ENCODE assay signal across 32 mouse cellular contexts in the genomic region with DNA sequence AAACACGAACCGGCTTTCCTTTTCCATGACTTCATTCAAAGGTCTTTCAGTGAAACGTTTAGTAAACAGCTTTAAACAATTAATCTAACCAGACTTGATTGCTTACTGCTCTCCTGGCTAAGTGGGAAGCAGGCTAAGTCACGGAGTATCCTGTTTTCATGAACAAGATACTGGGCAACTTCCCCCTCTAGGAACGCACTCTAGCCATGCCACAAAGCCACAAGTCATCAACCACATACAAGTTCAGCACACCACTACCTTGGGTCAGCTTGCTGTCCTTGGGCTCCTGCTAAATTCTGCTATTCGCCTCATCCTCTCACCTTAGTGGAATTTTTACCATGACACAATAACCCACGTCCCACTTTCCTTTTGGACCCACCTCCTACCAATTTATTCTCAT. TPM values are rescaled to one million over a fixed set of nuclear protein-coding genes. Genes with fewer than 3 reads are reported as not detected.
DNase-seq lines count a peak whose midpoint lies in the region; ATAC-seq and TF ChIP-seq lines count a peak whose summit lies in the region.
"Had no signal": no experiment of that assay in that cellular context is flagged by ENCODE, and none has a peak within 500 bp of the region (broad histone marks: within the 10 kb centered on the region; RNA-seq: fewer than 3 reads in every experiment).

No protein-coding gene starts in this region.

- WGBS in kidney, embryonic 16.5 days: 63% methylated on average over 7 of the region's 7 CpGs
- 30% methylated on average over 7 of the region's 7 CpGs for WGBS in lung, adult 2 months
- 39% methylated on average over 7 of the region's 7 CpGs for WGBS in embryonic facial prominence, embryonic 15.5 days
- WGBS in forebrain, postnatal 0 days: 76% methylated on average over 7 of the region's 7 CpGs

- DNase-seq in kidney, postnatal 36 days: no peak
- DNase-seq in lung, postnatal 36 days: peak; percentile 29
- DNase-seq in lung, adult 2 months: no peak
- no peak for DNase-seq in thymus, postnatal 0 days (ENCODE audit: low spot score)
- DNase-seq in forebrain, postnatal 0 days: no peak
- DNase-seq: adrenal gland, postnatal 10 days; cerebellum, adult 11 months; cerebellum, adult 9-11 months; gastrocnemius, adult 2 months; gastrocnemius, postnatal 36 days; heart, adult 2 months; heart, postnatal 10 days; kidney, adult 8-10 months; kidney, postnatal 25 days; left cerebral cortex, postnatal 4 days; liver; right cerebral cortex, postnatal 4 days; thymus, adult 2 months; thymus, postnatal 4 days had no signal

- H3K4me2 ChIP-seq in kidney, embryonic 16.5 days (replicated peaks; ENCODE audit: low read depth, low read length): no peak overlapping the region
- H3K4me2 ChIP-seq in embryonic facial prominence, embryonic 15.5 days (replicated peaks): no peak overlapping the region
- no peak overlapping the region for H3K4me2 ChIP-seq in forebrain, postnatal 0 days (ENCODE audit: low read depth)
- H3K4me2 ChIP-seq: heart, embryonic 13.5 days; hindbrain, embryonic 14.5 days; lung, embryonic 14.5 days; midbrain, embryonic 13.5 days; neural tube, embryonic 13.5 days had no signal

- H3K27me3 ChIP-seq in kidney, embryonic 16.5 days (ENCODE audit: insufficient read depth, low read length): no peaks in the 10 kb centered on the region
- no peaks in the 10 kb centered on the region for H3K27me3 ChIP-seq in embryonic facial prominence, embryonic 15.5 days
- H3K27me3 ChIP-seq in forebrain, postnatal 0 days (ENCODE audit: insufficient read depth, low read length): no peaks in the 10 kb centered on the region
- H3K27me3 ChIP-seq: CH12.LX; heart, embryonic 13.5 days; midbrain, embryonic 13.5 days; neural tube, embryonic 13.5 days had no signal

- no peak overlapping the region for H3K4me3 ChIP-seq in kidney, embryonic 16.5 days (ENCODE audit: low read length)
- no peak overlapping the region for H3K4me3 ChIP-seq in lung, adult 2 months (replicated peaks; ENCODE audit: extremely low read depth, low read depth, low read length)
- no peak overlapping the region for H3K4me3 ChIP-seq in embryonic facial prominence, embryonic 15.5 days (replicated peaks)
- H3K4me3 ChIP-seq in forebrain, postnatal 0 days (ENCODE audit: low read depth, low read length): no peak overlapping the region
- H3K4me3 ChIP-seq: gastrocnemius, adult 2 months; heart, adult 2 months; heart, embryonic 13.5 days; layer of hippocampus, adult 2 months; midbrain, embryonic 13.5 days; neural tube, embryonic 13.5 days had no signal

- no peaks in the 10 kb centered on the region for H3K36me3 ChIP-seq in kidney, embryonic 16.5 days (ENCODE audit: insufficient read depth, low read length)
- no peaks in the 10 kb centered on the region for H3K36me3 ChIP-seq in embryonic facial prominence, embryonic 15.5 days
- no peaks in the 10 kb centered on the region for H3K36me3 ChIP-seq in forebrain, postnatal 0 days (ENCODE audit: insufficient read depth)
- H3K36me3 ChIP-seq: heart, embryonic 13.5 days; midbrain, embryonic 13.5 days; neural tube, embryonic 13.5 days had no signal

- no peaks in the 10 kb centered on the region for H3K9me3 ChIP-seq in kidney, embryonic 16.5 days (ENCODE audit: low read length)
- H3K9me3 ChIP-seq in embryonic facial prominence, embryonic 15.5 days (replicated peaks): 0 out of 2 replicates have a peak, but pooled peaks cover 8% of the 10 kb centered on the region
- H3K9me3 ChIP-seq in forebrain, postnatal 0 days (ENCODE audit: low read length): no peaks in the 10 kb centered on the region
- H3K9me3 ChIP-seq: heart, embryonic 13.5 days; midbrain, embryonic 13.5 days; neural tube, embryonic 13.5 days had no signal

- TF ChIP-seq CTCF in lung, adult 2 months (IDR thresholded peaks at IDR 0.05; ENCODE audit: insufficient read depth, low read length): no peak
- no peak for TF ChIP-seq CTCF in forebrain, postnatal 0 days (IDR thresholded peaks at IDR 0.05; ENCODE audit: low read depth)

- TF ChIP-seq POLR2A in lung, adult 2 months (IDR thresholded peaks at IDR 0.05; ENCODE audit: borderline replicate concordance, extremely low read depth, low read depth, low read length): no peak

- no peak overlapping the region for H3K9ac ChIP-seq in kidney, embryonic 16.5 days (replicated peaks; ENCODE audit: low read length)
- no peak overlapping the region for H3K9ac ChIP-seq in embryonic facial prominence, embryonic 15.5 days
- no peak overlapping the region for H3K9ac ChIP-seq in forebrain, postnatal 0 days
- H3K9ac ChIP-seq: heart, embryonic 13.5 days; hindbrain, embryonic 14.5 days; liver, embryonic 14.5 days; lung, embryonic 14.5 days; midbrain, embryonic 13.5 days; neural tube, embryonic 13.5 days had no signal

- H3K4me1 ChIP-seq in kidney, embryonic 16.5 days (ENCODE audit: insufficient read depth, low read length): peaks cover 24% of the 10 kb centered on the region
- peaks cover 17% of the 10 kb centered on the region for H3K4me1 ChIP-seq in lung, adult 2 months (ENCODE audit: control insufficient read depth, insufficient read depth, low read length)
- H3K4me1 ChIP-seq in embryonic facial prominence, embryonic 15.5 days: peaks cover 28% of the 10 kb centered on the region
- H3K4me1 ChIP-seq in forebrain, postnatal 0 days (ENCODE audit: insufficient read depth): no peaks in the 10 kb centered on the region

- H3K27ac ChIP-seq in kidney, embryonic 16.5 days (ENCODE audit: low read length): 0 out of 2 replicates have a peak overlapping the region, but pooled peaks have one; percentile 31
- peak overlapping the region; percentile 69 for H3K27ac ChIP-seq in embryonic facial prominence, embryonic 15.5 days (replicated peaks)
- H3K27ac ChIP-seq in forebrain, postnatal 0 days (ENCODE audit: low read depth, low read length): no peak overlapping the region
- H3K27ac ChIP-seq: gastrocnemius, adult 2 months; heart, adult 2 months; heart, embryonic 13.5 days; hindbrain, embryonic 14.5 days; layer of hippocampus, adult 2 months; liver, embryonic 14.5 days; midbrain, embryonic 13.5 days; neural tube, embryonic 13.5 days had no signal

- no peak for ATAC-seq in kidney, embryonic 16.5 days (ENCODE audit: low FRiP score, low TSS enrichment)
- no peak for ATAC-seq in embryonic facial prominence, embryonic 15.5 days (ENCODE audit: insufficient number of reproducible peaks, low FRiP score, low TSS enrichment, low read depth)
- ATAC-seq in forebrain, postnatal 0 days: no peak
- ATAC-seq: forebrain, embryonic 14.5 days; midbrain, embryonic 13.5 days had no signal

RNA-seq across cellular contexts. Expression of a gene that starts 9.9 kb away (rescaled TPM):
- polyA plus RNA-seq in kidney, embryonic 16.5 days (2015; fragmentation: Nextera tagmentation; extraction: Ambion mirVana): 470 and 478 TPM in 2 replicates
- 29.7 and 37.7 TPM in 2 replicates for polyA plus RNA-seq in lung, adult 2 months (2012; rRNA removed)
- polyA plus RNA-seq in embryonic facial prominence, embryonic 15.5 days (2015; fragmentation: Nextera tagmentation; extraction: Ambion mirVana): 462 and 488 TPM in 2 replicates
- 777 and 795 TPM in 2 replicates for polyA plus RNA-seq in thymus, postnatal 0 days (2015; fragmentation: Nextera tagmentation; extraction: Ambion mirVana)
- 17.9 and 19.9 TPM in 2 replicates for total RNA-seq in forebrain, postnatal 0 days (2014; rRNA removed)
- polyA plus RNA-seq in forebrain, postnatal 0 days (2015; fragmentation: Nextera tagmentation; extraction: Ambion mirVana): 412 and 532 TPM in 2 replicates

RNA-seq across cellular contexts. Expression of a gene that starts 28.2 kb away (rescaled TPM):
- polyA plus RNA-seq in kidney, embryonic 16.5 days (2015; fragmentation: Nextera tagmentation; extraction: Ambion mirVana): 27.6 and 31.1 TPM in 2 replicates
- polyA plus RNA-seq in lung, adult 2 months (2012; rRNA removed): 330 and 497 TPM in 2 replicates
- polyA plus RNA-seq in embryonic facial prominence, embryonic 15.5 days (2015; fragmentation: Nextera tagmentation; extraction: Ambion mirVana): 167 and 168 TPM in 2 replicates
- polyA plus RNA-seq in thymus, postnatal 0 days (2015; fragmentation: Nextera tagmentation; extraction: Ambion mirVana): 19.8 and 20.9 TPM in 2 replicates
- total RNA-seq in forebrain, postnatal 0 days (2014; rRNA removed): 41.7 and 57.6 TPM in 2 replicates
- 56.7 and 64.3 TPM in 2 replicates for polyA plus RNA-seq in forebrain, postnatal 0 days (2015; fragmentation: Nextera tagmentation; extraction: Ambion mirVana)
- total RNA-seq: megakaryocyte-erythroid progenitor cell, adult 5-6 weeks had no signal

RNA-seq across cellular contexts. Expression of a gene that starts 45.6 kb away (rescaled TPM):
- 0.12 and 0.15 TPM in 2 replicates for polyA plus RNA-seq in kidney, embryonic 16.5 days (2015; fragmentation: Nextera tagmentation; extraction: Ambion mirVana)
- 0.19 and 0.22 TPM in 2 replicates for polyA plus RNA-seq in lung, adult 2 months (2012; rRNA removed)
- 0.20 and 0.28 TPM in 2 replicates for polyA plus RNA-seq in embryonic facial prominence, embryonic 15.5 days (2015; fragmentation: Nextera tagmentation; extraction: Ambion mirVana)
- not detected in 2 replicates for polyA plus RNA-seq in thymus, postnatal 0 days (2015; fragmentation: Nextera tagmentation; extraction: Ambion mirVana)
- total RNA-seq in forebrain, postnatal 0 days (2014; rRNA removed): 1.8 and 4.0 TPM in 2 replicates
- polyA plus RNA-seq in forebrain, postnatal 0 days (2015; fragmentation: Nextera tagmentation; extraction: Ambion mirVana): 0.67 TPM in 2 replicates
- total RNA-seq: CH12.LX; gastrocnemius, adult 2 months; gastrocnemius, postnatal 36 days; heart, adult 2 months; heart, postnatal 10 days; hematopoietic stem cell, adult 5-6 weeks; megakaryocyte-erythroid progenitor cell, adult 5-6 weeks had no signal
- polyA plus RNA-seq: heart, adult 2 months; heart, embryonic 13.5 days; liver, embryonic 14.5 days; lung, embryonic 14.5 days; thymus, adult 2 months had no signal

Comparison
In these comparisons a context has a peak if more than half of its experiments do, and no peak if none do; other contexts are left out.
1. RNA of a gene that starts 9.9 kb away (polyA plus RNA-seq): 777 to 795 TPM in thymus, postnatal 0 days, 470 to 478 TPM in kidney, embryonic 16.5 days, 462 to 488 TPM in embryonic facial prominence, embryonic 15.5 days and 412 to 532 TPM in forebrain, postnatal 0 days; 29.7 to 37.7 TPM in lung, adult 2 months; every median in the first group is over 10 times any median in the second.